Mouse (Mus musculus) central nervous system, embryonic 18 days (tissue): ENCODE data around the gene Ufsp1. TPM values are rescaled to one million over a fixed set of nuclear protein-coding genes. Genes with fewer than 3 reads are reported as not detected.

Experiments
- polyA plus RNA-seq: library from polyadenylated mRNA; depleted of rRNA; stranded (reverse); fragments of >200 nt; gene quantifications from 2 replicates; pipeline ENCODE4 v1.2.3, GENCODE M21; 2012; rRNA removed

The Ufsp1 gene
- 14.0 and 15.7 TPM in 2 replicates for polyA plus RNA-seq

DNA sequence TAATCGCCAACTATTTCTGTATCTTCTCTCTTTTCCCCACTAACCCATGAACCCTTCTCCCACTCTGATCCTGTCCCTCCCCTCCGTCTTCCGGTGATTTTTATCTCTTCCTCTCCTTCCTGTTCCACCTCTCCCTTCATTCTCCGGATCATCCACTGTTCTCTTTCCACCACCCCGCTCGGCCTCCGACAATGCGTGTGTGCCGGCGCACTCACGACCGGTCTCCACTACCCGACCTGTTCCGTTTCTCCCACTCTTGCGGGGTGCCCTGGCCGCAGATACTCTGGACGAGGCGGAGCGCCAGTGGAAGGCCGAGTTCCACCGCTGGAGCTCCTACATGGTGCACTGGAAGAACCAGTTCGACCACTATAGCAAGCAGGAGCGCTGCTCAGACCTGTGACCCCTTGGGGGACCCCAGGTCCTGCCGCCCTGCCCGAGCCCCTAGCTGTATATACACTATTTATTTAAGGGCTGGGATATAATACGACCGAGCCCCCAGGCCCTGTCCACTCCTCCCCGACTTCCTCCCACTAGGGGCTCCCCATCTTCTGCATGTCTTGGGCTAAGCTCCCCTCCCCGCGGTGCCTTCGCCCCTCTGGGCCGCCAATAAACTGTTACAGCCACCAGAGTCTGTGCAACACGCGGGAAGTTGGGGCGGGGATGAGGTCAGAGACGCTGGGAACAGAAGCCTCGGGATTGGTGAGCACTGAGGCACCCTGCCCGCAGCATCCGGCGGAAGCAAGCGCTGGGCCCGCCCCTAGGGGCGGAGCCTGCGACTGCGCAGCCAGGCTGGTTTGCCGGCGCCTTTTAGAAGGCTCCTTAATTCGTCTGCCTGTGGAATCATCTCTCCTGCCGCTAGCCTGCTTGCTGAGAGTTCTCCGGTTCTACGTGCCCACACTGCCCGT is at the start of gene Ufsp1:
Gene Ufsp1, plus strand, starts transcription at position 791 of the 905 bp plus-strand sequence.

DNA sequence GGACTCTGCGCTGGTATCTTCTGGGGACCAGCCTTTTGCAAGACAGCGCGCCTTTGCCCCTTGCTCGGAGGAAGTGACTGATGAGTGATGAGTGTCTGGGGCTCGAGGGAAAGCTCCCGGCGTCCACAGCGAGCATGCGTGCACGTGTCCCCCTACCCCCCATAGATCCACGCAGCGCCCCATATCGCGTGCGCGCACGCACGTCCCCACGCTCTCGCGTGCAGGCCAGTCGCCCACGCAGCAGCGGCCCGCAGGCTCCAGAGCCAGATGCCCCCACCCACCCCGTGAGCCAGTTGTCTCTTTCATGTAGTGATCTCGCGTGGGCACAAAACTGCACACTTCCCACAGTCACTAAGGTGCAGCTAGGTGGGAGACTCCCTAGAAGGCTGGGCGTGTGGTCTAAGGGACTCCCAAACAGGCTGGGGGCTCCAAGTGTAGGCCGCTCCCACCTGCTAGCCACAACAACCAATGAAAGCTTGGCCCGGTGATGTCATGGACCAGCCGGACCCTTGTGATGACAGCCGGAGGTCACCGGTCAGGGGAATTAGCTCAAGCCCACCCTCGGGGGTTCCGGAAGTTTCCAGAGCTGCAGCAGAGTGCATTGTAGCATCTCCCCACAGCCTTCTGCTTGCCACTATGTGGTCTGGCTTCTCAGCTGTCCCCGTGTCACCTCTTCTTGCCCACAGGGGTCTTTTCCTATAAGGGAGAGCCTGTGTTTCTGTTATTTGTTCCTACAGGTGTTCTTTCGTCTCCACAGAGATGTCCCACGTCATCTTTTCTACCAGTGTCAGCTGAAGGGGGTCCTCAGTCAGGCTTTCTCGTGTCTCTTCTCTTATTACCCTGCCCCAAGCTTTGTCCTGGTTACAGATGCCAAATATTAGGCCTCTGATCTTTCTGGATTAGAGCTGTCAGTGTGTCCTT is 7.1 kb upstream of the Ufsp1 start, which contains the start of gene Ache:
Gene Ache, plus strand, starts transcription at position 488 of the 921 bp plus-strand sequence.

DNA sequence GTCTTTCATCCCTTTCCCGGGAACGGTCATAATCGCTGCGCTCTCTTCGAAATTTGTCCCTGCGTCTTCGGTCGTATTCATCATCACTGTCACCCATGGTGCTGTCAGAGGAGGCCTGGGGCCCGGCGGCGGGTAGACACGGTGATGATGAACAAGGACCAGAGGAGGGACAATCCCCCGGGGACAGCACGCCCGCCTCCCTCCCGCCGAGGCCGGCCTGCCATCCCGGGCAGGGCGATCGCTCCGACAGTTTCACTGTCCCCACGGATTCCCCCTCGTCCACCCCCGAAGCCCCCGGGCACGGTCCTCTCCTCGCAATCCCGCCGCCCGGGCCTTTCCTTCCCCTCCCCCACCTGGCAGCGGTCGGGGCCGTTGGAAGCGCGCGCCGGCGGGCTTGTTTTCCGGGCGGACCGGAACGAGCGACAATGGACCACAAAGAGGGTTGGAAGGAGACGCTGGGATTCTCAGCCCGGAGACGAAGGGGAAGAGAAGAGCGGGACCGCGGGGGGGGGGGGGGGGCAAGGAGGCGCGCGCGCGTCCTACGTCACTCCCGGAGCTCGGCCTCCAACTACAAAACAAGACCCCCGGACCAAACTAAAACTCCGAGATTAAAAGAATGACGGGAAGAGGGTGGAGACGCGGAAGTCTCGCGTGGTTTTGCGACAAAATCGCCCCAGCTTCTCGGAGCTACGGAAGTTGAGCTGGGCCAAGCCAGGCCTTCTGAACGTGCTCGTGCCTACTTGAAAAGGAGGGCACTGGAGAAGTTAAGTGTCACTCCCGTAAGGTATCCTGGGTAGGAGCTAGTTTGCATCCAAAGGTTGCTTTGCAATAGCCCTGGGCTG is 12.9 kb downstream of the Ufsp1 start, which contains the start of gene Srrt:
Gene Srrt, minus strand, starts transcription at position 604 of the 842 bp plus-strand sequence.

DNA sequence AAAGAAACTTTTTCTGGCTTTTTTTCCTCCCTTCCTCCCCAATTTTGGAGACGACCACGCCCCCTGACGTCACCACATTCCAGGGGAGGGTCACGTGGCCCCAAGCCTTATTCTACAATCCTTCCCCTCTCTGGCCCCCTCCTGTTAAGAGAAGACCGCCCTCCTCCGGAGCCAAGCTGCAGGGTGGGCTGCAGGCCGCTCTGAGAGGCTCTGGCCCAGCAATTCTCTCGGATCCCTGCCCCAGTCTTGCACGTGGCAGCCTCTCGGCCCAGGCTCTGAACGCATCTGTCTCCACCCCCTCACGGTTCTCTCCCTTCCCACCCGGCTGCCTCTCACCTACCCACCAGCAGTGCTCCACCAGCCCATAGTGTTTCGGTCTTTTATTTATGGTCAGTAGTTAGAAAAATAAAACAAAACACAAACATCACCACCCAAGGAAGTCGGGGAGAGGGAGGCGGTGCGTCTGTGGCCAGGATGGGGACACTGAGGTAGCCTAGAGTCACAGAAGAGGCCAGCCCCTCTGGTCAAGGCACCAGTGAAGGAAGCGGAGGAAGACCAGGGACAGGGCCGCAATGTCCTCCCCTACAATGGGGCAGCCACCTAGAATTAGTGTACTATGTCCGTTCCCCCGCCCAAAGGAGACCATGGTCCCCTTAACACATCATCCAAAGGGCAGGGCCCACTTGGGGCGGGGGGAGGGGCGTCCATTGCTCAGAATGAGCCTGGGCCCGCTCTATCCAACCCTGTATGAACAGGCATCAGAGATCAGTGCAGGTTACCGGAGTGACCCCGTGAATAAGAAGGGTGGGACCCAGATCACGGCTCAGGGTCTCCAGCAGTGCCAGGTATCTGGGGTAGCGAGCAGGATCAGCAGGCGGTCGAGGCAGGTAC is 20.0 kb downstream of the Ufsp1 start, which contains the start of gene Trip6:
Gene Trip6, minus strand, starts transcription at position 212 of the 891 bp plus-strand sequence.

GRCm38 (mm10) chr5:137333512-137334174 is 39.2 kb downstream of the Ufsp1 start, which contains the start of gene Slc12a9:
Gene Slc12a9, minus strand, starts transcription at chr5:137333597.

Other genes starting within 250 kb of the Ufsp1 start
- gene Ap1s1, start 248.5 kb upstream of the Ufsp1 start, polyA plus RNA-seq: 222 and 227 TPM in 2 replicates
- 2.3 and 5.1 TPM in 2 replicates for gene Serpine1, start 222.4 kb upstream of the Ufsp1 start, polyA plus RNA-seq
- gene Trim56, start 178.4 kb upstream of the Ufsp1 start, polyA plus RNA-seq: 1.0 and 1.1 TPM in 2 replicates
- gene Muc3, start 145.3 kb upstream of the Ufsp1 start, polyA plus RNA-seq: not detected in 2 replicates
- gene Muc3a, start 82.2 kb upstream of the Ufsp1 start, polyA plus RNA-seq: 2.2 and 2.3 TPM in 2 replicates
- gene Ache, start 7.1 kb upstream of the Ufsp1 start, polyA plus RNA-seq: 47.9 and 50.7 TPM in 2 replicates
- gene Srrt, start 13.0 kb downstream of the Ufsp1 start, polyA plus RNA-seq: 185 and 194 TPM in 2 replicates
- gene Trip6, start 19.8 kb downstream of the Ufsp1 start, polyA plus RNA-seq: 14.2 and 15.1 TPM in 2 replicates
- gene Slc12a9, start 39.0 kb downstream of the Ufsp1 start, polyA plus RNA-seq: 31.4 and 33.2 TPM in 2 replicates
- gene Ephb4, start 55.5 kb downstream of the Ufsp1 start, polyA plus RNA-seq: 8.0 and 9.6 TPM in 2 replicates
- 0.45 and 0.57 TPM in 2 replicates for gene Zan, start 182.4 kb downstream of the Ufsp1 start, polyA plus RNA-seq
- 70.9 and 72.2 TPM in 2 replicates for gene Pop7, start 207.9 kb downstream of the Ufsp1 start, polyA plus RNA-seq
- gene Gigyf1, start 223.9 kb downstream of the Ufsp1 start, polyA plus RNA-seq: 50.1 and 51.6 TPM in 2 replicates
- gene Epo, start 238.6 kb downstream of the Ufsp1 start, polyA plus RNA-seq: not detected in 2 replicates
- gene Gnb2, start 238.9 kb downstream of the Ufsp1 start, polyA plus RNA-seq: 906 and 968 TPM in 2 replicates